8 mouse cellular contexts compared by ENCODE assay signal in genomic region chr13:64161548-64161915, GRCm38 (mm10). TPM values are rescaled to one million over a fixed set of nuclear protein-coding genes. Genes with fewer than 3 reads are reported as not detected.
DNase-seq lines count a peak whose midpoint lies in the region; ATAC-seq and TF ChIP-seq lines count a peak whose summit lies in the region.

Habp4 (plus strand) TSS chr13:64161824.

- ATAC-seq in forebrain, postnatal 0 days: peak; percentile 98
- peak; percentile 100 for ATAC-seq in lung, embryonic 15.5 days (ENCODE audit: borderline replicate concordance, extremely low read depth, low FRiP score, low TSS enrichment)

- peak within 1 kb of the TSS; percentile 82 for H3K9ac ChIP-seq in MEL (ENCODE audit: control insufficient read depth, low read depth, low read length, poor library complexity, severe bottlenecking)
- H3K9ac ChIP-seq in forebrain, postnatal 0 days: peak within 1 kb of the TSS; percentile 85
- peak within 1 kb of the TSS; percentile 75 for H3K9ac ChIP-seq in lung, embryonic 15.5 days

- H3K27me3 ChIP-seq in MEL (ENCODE audit: control insufficient read depth in 1 of 2, insufficient read depth in 2 of 2, low read length in 2 of 2): peaks cover 6 to 29% of the 10 kb centered on the region in 2 experiments
- H3K27me3 ChIP-seq in cerebellum, adult 2 months (ENCODE audit: control insufficient read depth, insufficient read depth, low read length): no peaks in the 10 kb centered on the region
- H3K27me3 ChIP-seq in forebrain, postnatal 0 days (ENCODE audit: insufficient read depth, low read length): peaks cover 3% of the 10 kb centered on the region; the same call in 1 of the 2 replicates
- H3K27me3 ChIP-seq in lung, embryonic 15.5 days: no peaks in the 10 kb centered on the region

- H3K9me3 ChIP-seq in MEL (replicated peaks; ENCODE audit: insufficient read depth, low read length): no peaks in the 10 kb centered on the region
- no peaks in the 10 kb centered on the region for H3K9me3 ChIP-seq in forebrain, postnatal 0 days (ENCODE audit: low read length)
- no peaks in the 10 kb centered on the region for H3K9me3 ChIP-seq in lung, embryonic 15.5 days

- peak within 1 kb of the TSS; percentile 23 for H3K27ac ChIP-seq in MEL (ENCODE audit: control insufficient read depth, low read depth, low read length)
- H3K27ac ChIP-seq in cerebellum, adult 2 months (ENCODE audit: insufficient read depth, low read length): peak within 1 kb of the TSS; percentile 46
- peak within 1 kb of the TSS; percentile 85 for H3K27ac ChIP-seq in forebrain, postnatal 0 days (ENCODE audit: low read depth, low read length)
- peak within 1 kb of the TSS; percentile 85 for H3K27ac ChIP-seq in lung, embryonic 15.5 days

- H3K36me3 ChIP-seq in MEL (ENCODE audit: control insufficient read depth in 1 of 2, insufficient read depth in 2 of 2, low read length in 2 of 2): no peaks in the 10 kb centered on the region
- H3K36me3 ChIP-seq in forebrain, postnatal 0 days (ENCODE audit: insufficient read depth): no peaks in the 10 kb centered on the region
- 0 out of 2 replicates have a peak, but pooled peaks cover 2% of the 10 kb centered on the region for H3K36me3 ChIP-seq in lung, embryonic 15.5 days

- no peak for TF ChIP-seq POLR2A in MEL (IDR thresholded peaks at IDR 0.05; ENCODE audit: control insufficient read depth in 1 of 2, insufficient read depth in 1 of 2, low read depth in 1 of 2, low read length in 2 of 2, poor library complexity in 1 of 2)
- TF ChIP-seq POLR2A in cerebellum, adult 2 months (IDR thresholded peaks at IDR 0.05; ENCODE audit: borderline replicate concordance, insufficient read depth, low read length): no peak; the same call in 1 of the 2 replicates

- no peak for TF ChIP-seq EP300 in MEL (IDR thresholded peaks at IDR 0.05; ENCODE audit: low read depth in 1 of 2, low read length in 2 of 2)

- H3K79me2 ChIP-seq in MEL (ENCODE audit: control insufficient read depth, insufficient read depth, low read length, poor library complexity): no peaks in the 10 kb centered on the region

- peak within 1 kb of the TSS; percentile 98 for H3K4me2 ChIP-seq in forebrain, postnatal 0 days (ENCODE audit: low read depth)
- H3K4me2 ChIP-seq in lung, embryonic 15.5 days: peak within 1 kb of the TSS; percentile 98

- TF ChIP-seq CTCF in MEL (IDR thresholded peaks at IDR 0.05 in 2 of 3, conservative IDR thresholded peaks at IDR 0.05 in 1 of 3; ENCODE audit: control insufficient read depth in 1 of 3, insufficient read depth in 1 of 3, low read depth in 2 of 3, low read length in 3 of 3, poor library complexity in 1 of 3, severe bottlenecking in 1 of 3): no peak
- TF ChIP-seq CTCF in cerebellum, adult 2 months (IDR thresholded peaks at IDR 0.05; ENCODE audit: borderline replicate concordance, insufficient read depth, low read depth, low read length): no peak
- no peak for TF ChIP-seq CTCF in forebrain, postnatal 0 days (IDR thresholded peaks at IDR 0.05; ENCODE audit: low read depth)

- H3K4me1 ChIP-seq in MEL (ENCODE audit: control insufficient read depth in 1 of 2, insufficient read depth in 2 of 2, low read length in 2 of 2): peaks cover 0 to 10% of the 10 kb centered on the region in 2 experiments; a peak in 3 of 4 replicates
- no peaks in the 10 kb centered on the region for H3K4me1 ChIP-seq in cerebellum, adult 2 months (ENCODE audit: control insufficient read depth, insufficient read depth, low read length)
- H3K4me1 ChIP-seq in forebrain, postnatal 0 days (ENCODE audit: insufficient read depth): no peaks in the 10 kb centered on the region
- H3K4me1 ChIP-seq in lung, embryonic 15.5 days: peaks cover 11% of the 10 kb centered on the region

- H3K4me3 ChIP-seq in MEL (ENCODE audit: control insufficient read depth in 1 of 2, insufficient read depth in 1 of 2, low read depth in 2 of 2, low read length in 2 of 2): peak within 1 kb of the TSS; percentile 74 to 99
- H3K4me3 ChIP-seq in cerebellum, adult 2 months (replicated peaks; ENCODE audit: insufficient read depth, low read depth, low read length): peak within 1 kb of the TSS; percentile 81
- peak within 1 kb of the TSS; percentile 78 for H3K4me3 ChIP-seq in forebrain, postnatal 0 days (ENCODE audit: low read depth, low read length)
- H3K4me3 ChIP-seq in lung, embryonic 15.5 days: peak within 1 kb of the TSS; percentile 90

- TF ChIP-seq RAD21 in MEL (IDR thresholded peaks at IDR 0.05; ENCODE audit: low read depth, low read length): no peak

- 2% methylated on average over 22 of the region's 31 CpGs for WGBS in cerebellum, adult 2 months
- under 1% methylated on average over 27 of the region's 31 CpGs for WGBS in forebrain, postnatal 0 days
- WGBS in lung, embryonic 15.5 days: under 1% methylated on average over 29 of the region's 31 CpGs

- peak; percentile 98 for DNase-seq in MEL (ENCODE audit: low read depth, low spot score)
- peak; percentile 98 to 99 for DNase-seq in cerebellum, adult 2 months
- peak; percentile 97 for DNase-seq in forebrain, postnatal 0 days
- peak; percentile 99 for DNase-seq in heart, postnatal 4 days
- peak; percentile 98 for DNase-seq in layer of hippocampus, adult 8-10 months (ENCODE audit: low spot score in 2 of 2)
- DNase-seq in ovary, adult 18-20 months (ENCODE audit: low spot score): peak; percentile 97
- peak; percentile 99 for DNase-seq in thymus, postnatal 0 days (ENCODE audit: low spot score)

TF ChIP-seq in MEL, 35 proteins besides CTCF, POLR2A, EP300 and RAD21:
- TF ChIP-seq MAFK (IDR thresholded peaks at IDR 0.05; ENCODE audit: borderline replicate concordance, low read depth, low read length) (no peak), CHD1 (IDR thresholded peaks at IDR 0.05; ENCODE audit: low read depth, low read length) (no peak), USF1 (IDR thresholded peaks at IDR 0.05; ENCODE audit: low read depth, low read length) (0 out of 2 replicates have a peak, but pooled peaks have one; percentile 8), NELFE (IDR thresholded peaks at IDR 0.05; ENCODE audit: low read depth, low read length) (no peak), SMC3 (IDR thresholded peaks at IDR 0.05; ENCODE audit: low read depth, low read length) (no peak), TBP (IDR thresholded peaks at IDR 0.05; ENCODE audit: low read depth, low read length) (peak; percentile 33; the same call in 1 of the 2 replicates), NRF1 (IDR thresholded peaks at IDR 0.05; ENCODE audit: insufficient read depth, low read depth, low read length, poor library complexity, severe bottlenecking) (peak; percentile 39; the same call in 1 of the 2 replicates), MAZ (IDR thresholded peaks at IDR 0.05; ENCODE audit: low read depth, low read length) (peak; percentile 76), SIN3A (IDR thresholded peaks at IDR 0.05; ENCODE audit: low read length) (peak; percentile 43; the same call in 1 of the 2 replicates), ZKSCAN1 (IDR thresholded peaks at IDR 0.05; ENCODE audit: low read depth, low read length) (no peak), MXI1 (IDR thresholded peaks at IDR 0.05; ENCODE audit: low read depth, low read length) (no peak), ZMIZ1 (IDR thresholded peaks at IDR 0.05; ENCODE audit: low read depth, low read length) (no peak), E2F4 (IDR thresholded peaks at IDR 0.05; ENCODE audit: borderline replicate concordance, low read depth, low read length) (no peak)

RNA-seq across cellular contexts. Expression of gene Habp4, which starts in this region (rescaled TPM):
- total RNA-seq in MEL (2012; rRNA removed): 4.4 and 4.5 TPM in 2 replicates
- 10 to 100 TPM in 1 of 2 experiments, not detected in 1; 19.8 TPM for polyA plus RNA-seq in MEL (2012; ENCODE audit: insufficient read depth in 1 of 2, insufficient read length in 2 of 2, low read depth in 1 of 2, low replicate concordance in 2 of 2, missing spikeins in 1 of 2)
- polyA plus RNA-seq in cerebellum, adult 2 months (2012; rRNA removed): 187 and 213 TPM in 2 replicates
- 34.3 and 37.7 TPM in 2 replicates for total RNA-seq in forebrain, postnatal 0 days (2014; rRNA removed)
- 34.2 and 41.1 TPM in 2 replicates for polyA plus RNA-seq in forebrain, postnatal 0 days (2015; fragmentation: Nextera tagmentation; extraction: Ambion mirVana)
- 10 to 100 TPM; 63.7 to 64.7 TPM for total RNA-seq in heart, postnatal 4 days (2021)
- total RNA-seq in layer of hippocampus, adult 8-10 months (2022): 100 to 1,000 TPM; 139 to 153 (median 147) TPM
- polyA plus RNA-seq in lung, embryonic 15.5 days (2015; fragmentation: Nextera tagmentation; extraction: Ambion mirVana): 22.2 and 24.7 TPM in 2 replicates
- 6.5 and 6.9 TPM in 2 replicates for polyA plus RNA-seq in thymus, postnatal 0 days (2015; fragmentation: Nextera tagmentation; extraction: Ambion mirVana)

Comparison
In these comparisons a context has a peak if more than half of its experiments do, and no peak if none do; other contexts are left out.
1. Peak in every context shown above with its lines: DNase-seq, ATAC-seq, H3K4me3 ChIP-seq and H3K27ac ChIP-seq.
2. H3K27ac ChIP-seq: peak in every context shown above with its lines; median percentile 85 in forebrain, postnatal 0 days; 85 in lung, embryonic 15.5 days; 46 in cerebellum, adult 2 months; 23 in MEL.